Mouse (Mus musculus) myocyte (in vitro differentiated cells): Measurements from ENCODE around the gene Mast2. TPM values are rescaled to one million over a fixed set of nuclear protein-coding genes. Genes with fewer than 3 reads are reported as not detected.
A peak's percentile ranks its signal among the peaks of the same experiment; 100 is the strongest.

Source experiments
- H3K27me3 ChIP-seq: one replicate; pipeline ENCODE4 v1.6.1; 2011; ENCODE audit not compliant: control insufficient read depth, insufficient read depth, insufficient read length
- H3K36me3 ChIP-seq: one replicate; pipeline ENCODE4 v1.6.1; 2011; ENCODE audit not compliant: control insufficient read depth, insufficient read depth
- H3K4me2 ChIP-seq: one replicate; pipeline ENCODE4 v1.6.1; 2011; ENCODE audit warnings: low read depth, control low read depth
- H3K4me3 ChIP-seq: one replicate; pipeline ENCODE4 v1.5.1; 2011; ENCODE audit warnings: mild to moderate bottlenecking, control low read depth, moderate library complexity
- H3K79me2 ChIP-seq: one replicate; pipeline ENCODE4 v1.6.1; 2011; ENCODE audit not compliant: control insufficient read depth, insufficient read depth
- H3ac ChIP-seq: one replicate; pipeline ENCODE4 v1.6.1; 2011; ENCODE audit not compliant: control insufficient read depth, insufficient read length
- CEBPB ChIP-seq: IDR thresholded peaks from 2 replicates; pipeline ENCODE4 v1.6.1; 2011; ENCODE audit warnings: mild to moderate bottlenecking, moderate library complexity; ENCODE audit not compliant: poor library complexity, insufficient read depth, severe bottlenecking
- E2F4 ChIP-seq: IDR thresholded peaks from one replicate; pipeline ENCODE4 v1.6.1; 2011; ENCODE audit warnings: mild to moderate bottlenecking, control low read depth, moderate library complexity; ENCODE audit not compliant: insufficient read depth
- MAX ChIP-seq: IDR thresholded peaks from one replicate; pipeline ENCODE4 v1.6.1; 2011; ENCODE audit warnings: low read depth, mild to moderate bottlenecking, control low read depth
- MYOD1 ChIP-seq, 3 experiments: IDR thresholded peaks; one replicate each; pipeline ENCODE4 v1.6.1; 2011; ENCODE audit warnings: control low read depth in 2 of 3, low read depth in 2 of 3, mild to moderate bottlenecking in 2 of 3, moderate library complexity in 1 of 3; ENCODE audit not compliant: insufficient read length in 2 of 3, control insufficient read depth in 1 of 3
- MYOG ChIP-seq, 3 experiments: IDR thresholded peaks; one replicate each; pipeline ENCODE4 v1.6.1; 2011; ENCODE audit warnings: control low read depth in 2 of 3, low read depth in 2 of 3, mild to moderate bottlenecking in 2 of 3; ENCODE audit not compliant: insufficient read length in 2 of 3, control insufficient read depth in 1 of 3, insufficient read depth in 1 of 3
- POLR2A ChIP-seq: IDR thresholded peaks from one replicate; pipeline ENCODE4 v1.6.1; 2011; ENCODE audit warnings: low read depth, mild to moderate bottlenecking, control low read depth, moderate library complexity; ENCODE audit not compliant: insufficient read length
- POLR2AphosphoS2 ChIP-seq: IDR thresholded peaks from one replicate; pipeline ENCODE4 v1.6.1; 2011; ENCODE audit warnings: low read depth, control low read depth; ENCODE audit not compliant: insufficient read length
- REST ChIP-seq: IDR thresholded peaks from one replicate; pipeline ENCODE4 v1.6.1; 2011; ENCODE audit warnings: mild to moderate bottlenecking, control low read depth, moderate library complexity; ENCODE audit not compliant: insufficient read depth, insufficient read length
- SRF ChIP-seq: IDR thresholded peaks from one replicate; pipeline ENCODE4 v1.6.1; 2011; ENCODE audit warnings: low read depth; ENCODE audit not compliant: control insufficient read depth, insufficient read length
- TCF12 ChIP-seq: IDR thresholded peaks from one replicate; pipeline ENCODE4 v1.6.1; 2011; ENCODE audit warnings: mild to moderate bottlenecking, control low read depth; ENCODE audit not compliant: poor library complexity, insufficient read depth, severe bottlenecking
- TCF3 ChIP-seq: IDR thresholded peaks from one replicate; pipeline ENCODE4 v1.6.1; 2011; ENCODE audit warnings: low read depth, control low read depth; ENCODE audit not compliant: insufficient read length
- USF1 ChIP-seq: IDR thresholded peaks from one replicate; pipeline ENCODE4 v1.6.1; 2011; ENCODE audit warnings: low read depth, mild to moderate bottlenecking, control low read depth, moderate library complexity
- polyA plus RNA-seq: library from polyadenylated mRNA; unstranded; fragments of >200 nt; fragmentation: generic; extraction: Trizol; gene quantifications from one replicate; pipeline ENCODE4 v1.2.1, GENCODE M21; 2012; ENCODE audit warnings: missing spikeins

The Mast2 gene
- polyA plus RNA-seq, 1 experiment = 48.9 TPM

DNA sequence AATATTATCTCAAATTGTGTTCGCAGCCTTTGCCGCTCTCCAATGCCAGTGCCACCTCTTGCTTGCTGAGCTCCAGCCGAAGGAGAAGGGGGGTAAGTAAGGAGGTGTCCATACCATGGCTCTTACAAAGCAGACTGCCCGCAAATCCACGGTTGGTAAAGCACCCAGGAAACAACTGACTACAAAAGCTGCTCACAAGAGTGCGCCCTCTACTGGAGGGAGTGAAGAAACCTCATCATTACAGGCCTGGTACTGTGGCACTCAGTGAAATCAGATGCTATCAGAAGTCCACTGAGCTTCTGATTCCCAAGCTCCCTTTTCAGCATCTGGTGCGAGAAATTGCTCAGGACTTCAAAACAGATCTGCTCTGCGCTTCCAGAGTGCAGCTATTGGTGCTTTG is 15.3 kb downstream of the Mast2 start:
- Histone ChIP-seq H3K36me3 (peaks cover 4% of the 10 kb centered on the region), H3K4me2 (no peak overlapping the region), H3K4me3 (no peak overlapping the region), H3K27me3 (no peaks in the 10 kb centered on the region), H3ac (no peak overlapping the region), H3K79me2 (peaks cover 95% of the 10 kb centered on the region)
- no peak for TF ChIP-seq CEBPB
- TF ChIP-seq POLR2AphosphoS2 = no peak
- TF ChIP-seq E2F4 = no peak
- TF ChIP-seq TCF12 = no peak
- TF ChIP-seq REST = no peak
- TF ChIP-seq MAX = no peak
- no peak for TF ChIP-seq MYOD1 (IDR thresholded peaks at IDR 0.05; ENCODE audit: control insufficient read depth in 1 of 3, insufficient read length in 2 of 3, low read depth in 2 of 3)
- TF ChIP-seq MYOG (IDR thresholded peaks at IDR 0.05; ENCODE audit: control insufficient read depth in 1 of 3, insufficient read depth in 1 of 3, insufficient read length in 2 of 3, low read depth in 2 of 3) = no peak
- no peak for TF ChIP-seq POLR2A
- TF ChIP-seq TCF3 = no peak
- no peak for TF ChIP-seq USF1
- TF ChIP-seq SRF = no peak

DNA sequence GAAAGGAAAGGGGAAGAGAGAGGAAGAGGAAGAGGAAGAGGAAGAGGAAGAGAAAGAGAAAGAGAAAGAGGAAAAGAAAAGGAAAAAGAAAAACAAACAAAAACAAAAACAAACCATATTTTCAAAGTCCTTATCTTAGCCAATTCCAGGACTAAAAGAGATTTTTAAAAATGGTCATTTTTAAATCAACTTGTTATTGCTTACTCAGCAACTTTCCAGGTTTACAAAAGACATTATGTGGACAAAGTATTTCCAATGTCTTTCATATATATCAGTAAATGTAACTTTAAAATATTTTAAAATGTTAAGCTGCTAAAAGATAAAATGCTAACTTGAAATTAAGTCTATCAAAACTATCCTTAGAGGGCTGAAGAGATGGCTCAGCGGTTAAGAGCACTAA is 24.6 kb downstream of the Mast2 start:
- Histone ChIP-seq H3K4me3 (no peak overlapping the region), H3K4me2 (no peak overlapping the region), H3K36me3 (peaks cover 2% of the 10 kb centered on the region), H3K27me3 (no peaks in the 10 kb centered on the region), H3K79me2 (peaks cover 75% of the 10 kb centered on the region), H3ac (no peak overlapping the region)
- no peak for TF ChIP-seq TCF12
- TF ChIP-seq SRF = no peak
- TF ChIP-seq MYOG (IDR thresholded peaks at IDR 0.05; ENCODE audit: control insufficient read depth in 1 of 3, insufficient read depth in 1 of 3, insufficient read length in 2 of 3, low read depth in 2 of 3) = no peak
- TF ChIP-seq MAX = no peak
- no peak for TF ChIP-seq POLR2AphosphoS2
- no peak for TF ChIP-seq MYOD1 (IDR thresholded peaks at IDR 0.05; ENCODE audit: control insufficient read depth in 1 of 3, insufficient read length in 2 of 3, low read depth in 2 of 3)

DNA sequence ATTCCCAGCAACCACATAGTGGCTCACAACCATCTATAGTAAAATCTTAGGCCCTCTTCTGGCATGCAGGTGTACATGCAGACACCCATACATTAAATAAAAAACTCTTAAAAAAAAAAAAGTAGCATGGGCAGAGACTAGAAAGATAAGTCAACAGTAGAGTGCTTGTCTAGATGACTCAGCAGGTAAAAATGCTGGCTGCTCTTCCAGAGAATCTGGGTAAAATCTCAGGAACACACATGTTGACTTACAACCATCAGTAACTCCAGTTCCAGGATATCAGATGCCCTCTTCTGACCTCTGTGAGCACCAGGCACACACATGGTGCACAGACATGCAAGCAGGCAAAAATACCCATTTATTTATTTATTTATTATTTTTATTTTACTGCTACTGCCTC is 25.4 kb downstream of the Mast2 start:
- TF ChIP-seq TCF3 (no peak), USF1 (no peak), MYOD1 (IDR thresholded peaks at IDR 0.05; ENCODE audit: control insufficient read depth in 1 of 3, insufficient read length in 2 of 3, low read depth in 2 of 3) (no peak), REST (no peak), E2F4 (no peak), POLR2AphosphoS2 (no peak), SRF (no peak), POLR2A (no peak), CEBPB (no peak), MAX (no peak), TCF12 (no peak), MYOG (IDR thresholded peaks at IDR 0.05; ENCODE audit: control insufficient read depth in 1 of 3, insufficient read depth in 1 of 3, insufficient read length in 2 of 3, low read depth in 2 of 3) (no peak)
- H3K4me3 ChIP-seq = no peak overlapping the region
- no peak overlapping the region for H3K4me2 ChIP-seq
- no peaks in the 10 kb centered on the region for H3K27me3 ChIP-seq
- peaks cover 8% of the 10 kb centered on the region for H3K36me3 ChIP-seq
- H3ac ChIP-seq = no peak overlapping the region
- peaks cover 67% of the 10 kb centered on the region for H3K79me2 ChIP-seq

DNA sequence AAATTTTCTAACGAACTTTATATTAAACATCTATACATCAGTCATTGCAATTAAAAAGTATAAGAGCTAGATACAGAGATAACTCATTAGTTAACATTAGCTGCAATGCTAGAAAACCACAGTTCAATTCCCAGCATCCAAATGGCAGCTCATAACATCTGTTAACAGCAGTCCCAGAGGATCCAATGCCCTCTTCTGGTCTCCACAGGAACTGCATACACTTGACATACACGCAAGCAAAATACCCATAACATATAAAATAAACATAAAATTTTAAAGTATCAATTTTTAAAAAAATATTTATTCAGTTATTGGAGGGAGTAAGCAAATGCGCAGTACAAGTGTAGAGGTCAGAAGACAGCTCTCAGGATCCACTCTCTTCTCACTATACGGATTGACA is 28.4 kb downstream of the Mast2 start:
- Histone ChIP-seq H3K27me3 (no peaks in the 10 kb centered on the region), H3K4me2 (no peak overlapping the region), H3K79me2 (peaks cover 48% of the 10 kb centered on the region), H3ac (no peak overlapping the region), H3K36me3 (peaks cover 8% of the 10 kb centered on the region), H3K4me3 (no peak overlapping the region)
- TF ChIP-seq POLR2AphosphoS2 (no peak), SRF (no peak), MYOD1 (IDR thresholded peaks at IDR 0.05; ENCODE audit: control insufficient read depth in 1 of 3, insufficient read length in 2 of 3, low read depth in 2 of 3) (no peak), TCF3 (no peak), MYOG (IDR thresholded peaks at IDR 0.05; ENCODE audit: control insufficient read depth in 1 of 3, insufficient read depth in 1 of 3, insufficient read length in 2 of 3, low read depth in 2 of 3) (no peak), TCF12 (no peak), POLR2A (no peak), USF1 (no peak), CEBPB (no peak), MAX (no peak), REST (no peak), E2F4 (no peak)

DNA sequence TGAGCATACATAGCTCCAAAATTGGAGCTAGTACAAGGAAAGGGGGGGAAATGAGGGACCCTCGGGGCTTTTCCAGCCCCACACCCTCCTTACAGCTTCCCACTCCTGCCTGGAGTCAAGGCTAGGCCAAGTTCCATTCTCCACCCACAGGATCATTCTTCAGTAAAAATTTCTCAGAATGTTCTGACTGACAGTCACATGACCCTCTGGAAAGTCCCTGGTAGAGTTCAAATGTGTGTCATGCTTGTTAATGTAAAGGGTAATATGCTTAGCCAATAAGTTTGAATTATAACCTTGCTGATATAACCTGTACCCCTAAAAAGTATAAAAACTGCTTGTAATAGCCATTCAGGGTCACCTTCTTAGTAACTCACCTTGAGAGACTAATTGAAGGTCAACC is 41.8 kb downstream of the Mast2 start:
- Histone ChIP-seq H3K79me2 (peaks cover 16% of the 10 kb centered on the region), H3K36me3 (no peaks in the 10 kb centered on the region)
- peak; percentile 45 for TF ChIP-seq USF1
- TF ChIP-seq MYOG (IDR thresholded peaks at IDR 0.05; ENCODE audit: control insufficient read depth in 1 of 3, insufficient read depth in 1 of 3, insufficient read length in 2 of 3, low read depth in 2 of 3) = no peak

More for the DNA sequence above, 41.8 kb downstream of the Mast2 start:
- no peak overlapping the region for H3K4me2 ChIP-seq
- no peaks in the 10 kb centered on the region for H3K27me3 ChIP-seq
- no peak overlapping the region for H3K4me3 ChIP-seq
- H3ac ChIP-seq = no peak overlapping the region
